Mouse (Mus musculus): ENCODE results near the gene Stxbp5.

DNA sequence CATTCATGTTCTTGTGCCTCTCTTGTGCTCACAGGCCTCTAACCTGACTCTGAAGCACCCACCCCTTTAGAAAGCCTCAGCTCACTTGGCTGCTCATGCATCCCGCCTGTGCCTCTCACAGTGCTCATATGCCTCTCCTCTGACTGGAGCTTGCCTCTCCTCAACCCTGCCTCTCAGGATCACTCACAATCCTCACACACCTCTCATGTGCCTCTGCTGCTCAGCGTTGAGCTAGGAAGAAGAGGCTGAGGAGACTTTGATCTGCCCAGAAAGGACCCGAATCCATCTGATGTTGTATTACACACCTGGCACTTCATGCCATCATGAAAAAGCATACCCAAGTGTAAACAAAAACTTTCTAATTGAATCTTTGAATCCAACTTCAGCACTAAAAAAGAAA lies 5.3 kb upstream of the Stxbp5 start:
- TF ChIP-seq CTCF (IDR thresholded peaks at IDR 0.05; ENCODE audit: borderline replicate concordance, extremely low read depth, insufficient read depth, insufficient read length) = no peak
- no peak for TF ChIP-seq POLR2A (IDR thresholded peaks at IDR 0.05; ENCODE audit: borderline replicate concordance, extremely low read depth, insufficient read depth, insufficient read length, poor library complexity, severe bottlenecking)
